Mouse (Mus musculus) neural tube, embryonic 14.5 days (tissue): ENCODE measurements at regions not wholly inside any gene's neighbourhood (a gene's known extent, or its start where the extent isn't known, plus 50 kb on each side); places are given as distances from the start of the nearest gene placed in this dataset.

ENCODE experiments used
- ATAC-seq: fragments of 200-750 bp; cut with Nextera tagmentation; 2 replicates; pipeline ENCODE4 v1.8.0; 2017; ENCODE audit warnings: low read depth, mild to moderate bottlenecking, moderate TSS enrichment, moderate library complexity
- H3K27ac ChIP-seq: fragments of 300-500 bp; sonication (generic); 2 replicates; pipeline ENCODE4 v1.5.1; 2014; ENCODE audit warnings: low read depth, mild to moderate bottlenecking, control low read depth, low read length, moderate library complexity, mixed read lengths
- H3K27me3 ChIP-seq: fragments of 300-500 bp; sonication (generic); 2 replicates; pipeline ENCODE4 v1.6.1; 2014; ENCODE audit warnings: low read length; ENCODE audit not compliant: control insufficient read depth, insufficient read depth
- H3K36me3 ChIP-seq: fragments of 300-500 bp; sonication (generic); 2 replicates; pipeline ENCODE4 v1.6.1; 2014; ENCODE audit warnings: low read length, mixed read lengths; ENCODE audit not compliant: control insufficient read depth, insufficient read depth
- H3K4me1 ChIP-seq: fragments of 300-500 bp; sonication (generic); 2 replicates; pipeline ENCODE4 v1.6.1; 2014; ENCODE audit warnings: low read length; ENCODE audit not compliant: control insufficient read depth, insufficient read depth
- H3K4me2 ChIP-seq: fragments of 300-500 bp; sonication (generic); 2 replicates; pipeline ENCODE4 v1.6.1; 2014; ENCODE audit warnings: mild to moderate bottlenecking, low read depth, low read length, control low read depth
- H3K4me3 ChIP-seq: fragments of 300-500 bp; sonication (generic); 2 replicates; pipeline ENCODE4 v1.5.1; 2014; ENCODE audit warnings: low read depth, low read length, control low read depth, mixed read lengths
- H3K9ac ChIP-seq: fragments of 300-500 bp; sonication (generic); replicated peaks from 2 replicates; pipeline ENCODE4 v1.6.1; 2014; ENCODE audit warnings: low read depth, mild to moderate bottlenecking, control low read depth, low read length, mixed read lengths
- H3K9me3 ChIP-seq: fragments of 300-500 bp; sonication (generic); 2 replicates; pipeline ENCODE4 v1.6.1; 2016; ENCODE audit warnings: low read length; ENCODE audit not compliant: control insufficient read depth
- WGBS: fragments of 180-500 bp; shearing (Covaris S2); extraction: QIAGEN DNeasy Blood & Tissue Kit; methylation state at CpG from one replicate; pipeline ENCODE4 v1.1.7; 2014; 5-methylcytosine and 5-hydroxymethylcytosine counted together

DNA sequence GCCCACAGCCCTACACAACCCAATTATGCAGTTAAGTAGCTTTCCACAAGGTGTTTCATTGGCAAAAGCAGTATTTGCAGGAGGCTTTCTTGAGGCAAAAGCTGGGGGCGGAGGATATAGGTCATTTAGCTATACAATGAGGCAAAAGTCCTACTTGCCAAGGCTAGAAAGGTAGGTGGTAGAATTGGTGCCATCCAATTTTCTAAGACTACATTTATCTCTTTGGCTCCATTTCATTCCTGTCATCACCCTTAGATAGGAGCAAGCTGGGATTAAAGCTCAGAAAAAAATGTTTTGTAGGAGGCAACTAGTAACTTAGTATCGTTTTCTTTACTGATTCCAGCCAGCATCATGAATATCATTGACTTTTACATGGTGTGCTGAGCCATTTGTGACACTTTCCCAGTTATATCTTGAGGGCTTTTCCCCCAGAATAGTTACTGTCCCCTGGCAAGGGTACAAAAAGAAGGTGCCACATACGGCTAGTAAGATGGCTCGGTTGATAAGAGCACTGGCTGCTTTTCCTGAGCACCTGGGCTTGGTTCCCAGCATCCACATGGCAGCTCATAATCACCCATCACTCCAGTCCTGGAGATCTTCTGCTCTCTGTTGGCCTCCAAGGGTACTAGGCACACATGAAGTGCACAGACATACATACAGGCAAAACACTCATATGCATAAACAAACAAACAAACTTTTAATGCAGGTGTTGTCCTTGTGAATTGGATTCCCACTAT, 300.6 kb downstream of the Emp1 start:
- H3K27ac ChIP-seq: no peak overlapping the region
- H3K9me3 ChIP-seq: no peaks in the 10 kb centered on the region
- no peak for ATAC-seq
- no peaks in the 10 kb centered on the region for H3K4me1 ChIP-seq
- no peak overlapping the region for H3K4me2 ChIP-seq
- H3K9ac ChIP-seq: no peak overlapping the region
- WGBS: 89% methylated on average over 4 of the region's 4 CpGs
- H3K4me3 ChIP-seq: no peak overlapping the region
- H3K27me3 ChIP-seq: no peaks in the 10 kb centered on the region
- no peaks in the 10 kb centered on the region for H3K36me3 ChIP-seq
